Mouse (Mus musculus): ENCODE results near the gene Flcn. TPM values are rescaled to one million over a fixed set of nuclear protein-coding genes. Genes with fewer than 3 reads are reported as not detected.

Gene Flcn
- polyA plus RNA-seq, 1 experiment from 2014 or later, result 35.9 TPM

GRCm38 (mm10) chr11:59800412-59800811, 9.4 kb downstream of the Flcn start:
- peaks cover 100% of the 10 kb centered on the region for H3K36me3 ChIP-seq (ENCODE audit: control insufficient read depth, insufficient read depth, low read length)
- ATAC-seq (ENCODE audit: low FRiP score, low TSS enrichment), result no peak
- no peaks in the 10 kb centered on the region for H3K27me3 ChIP-seq (ENCODE audit: control insufficient read depth, insufficient read depth, low read length)

GRCm38 (mm10) chr11:59793390-59793789, 16.4 kb downstream of the Flcn start:
- no peak overlapping the region for H3K4me3 ChIP-seq (replicated peaks; ENCODE audit: low read depth, low read length)
- WGBS, result 89% methylated on average over 6 of the region's 6 CpGs
- DNase-seq, result no peak
- no peak for ATAC-seq (ENCODE audit: low FRiP score, low TSS enrichment)
- no peaks in the 10 kb centered on the region for H3K27me3 ChIP-seq (ENCODE audit: control insufficient read depth, insufficient read depth, low read length)
- H3K4me2 ChIP-seq (ENCODE audit: low read length), result no peak overlapping the region
- no peak overlapping the region for H3K27ac ChIP-seq (replicated peaks; ENCODE audit: low read depth, low read length)
- peaks cover 74% of the 10 kb centered on the region for H3K36me3 ChIP-seq (ENCODE audit: control insufficient read depth, insufficient read depth, low read length)
- no peaks in the 10 kb centered on the region for H3K9me3 ChIP-seq (ENCODE audit: control insufficient read depth, low read length)
- H3K4me1 ChIP-seq (ENCODE audit: control insufficient read depth, insufficient read depth, low read length), result no peaks in the 10 kb centered on the region
- H3K9ac ChIP-seq (replicated peaks; ENCODE audit: low read length), result no peak overlapping the region

More at GRCm38 (mm10) chr11:59800412-59800811, 9.4 kb downstream of the Flcn start:
- Histone ChIP-seq H3K4me1 (ENCODE audit: control insufficient read depth, insufficient read depth, low read length) (no peaks in the 10 kb centered on the region), H3K4me3 (replicated peaks; ENCODE audit: low read depth, low read length) (no peak overlapping the region), H3K27ac (replicated peaks; ENCODE audit: low read depth, low read length) (no peak overlapping the region), H3K9ac (replicated peaks; ENCODE audit: low read length) (no peak overlapping the region), H3K4me2 (ENCODE audit: low read length) (no peak overlapping the region), H3K9me3 (ENCODE audit: control insufficient read depth, low read length) (no peaks in the 10 kb centered on the region)
- no peak for DNase-seq
- WGBS, result 94% methylated on average over 10 of the region's 10 CpGs

GRCm38 (mm10) chr11:59789311-59789710, 20.5 kb downstream of the Flcn start:
- Histone ChIP-seq H3K4me1 (ENCODE audit: control insufficient read depth, insufficient read depth, low read length) (peaks cover 10% of the 10 kb centered on the region; the same call in 1 of the 2 replicates), H3K4me3 (replicated peaks; ENCODE audit: low read depth, low read length) (no peak overlapping the region), H3K27me3 (ENCODE audit: control insufficient read depth, insufficient read depth, low read length) (no peaks in the 10 kb centered on the region), H3K27ac (replicated peaks; ENCODE audit: low read depth, low read length) (no peak overlapping the region), H3K9me3 (ENCODE audit: control insufficient read depth, low read length) (no peaks in the 10 kb centered on the region), H3K4me2 (ENCODE audit: low read length) (no peak overlapping the region), H3K9ac (replicated peaks; ENCODE audit: low read length) (no peak overlapping the region), H3K36me3 (ENCODE audit: control insufficient read depth, insufficient read depth, low read length) (peaks cover 33% of the 10 kb centered on the region)
- DNase-seq (no peak), ATAC-seq (ENCODE audit: low FRiP score, low TSS enrichment) (no peak)
- WGBS, result 95% methylated on average over 1 of the region's 1 CpGs

GRCm38 (mm10) chr11:59787199-59787781, 22.5 kb downstream of the Flcn start, which contains the start of gene Pld6:
TSS of gene Pld6 (minus strand) at chr11:59787645.
- Histone ChIP-seq H3K27me3 (ENCODE audit: control insufficient read depth, insufficient read depth, low read length) (no peaks in the 10 kb centered on the region), H3K27ac (replicated peaks; ENCODE audit: low read depth, low read length) (no peak within 1 kb of the TSS), H3K9ac (replicated peaks; ENCODE audit: low read length) (peak within 1 kb of the TSS; percentile 51), H3K4me1 (ENCODE audit: control insufficient read depth, insufficient read depth, low read length) (peaks cover 10% of the 10 kb centered on the region; the same call in 1 of the 2 replicates), H3K36me3 (ENCODE audit: control insufficient read depth, insufficient read depth, low read length) (peaks cover 13% of the 10 kb centered on the region), H3K9me3 (ENCODE audit: control insufficient read depth, low read length) (no peaks in the 10 kb centered on the region), H3K4me2 (ENCODE audit: low read length) (peak within 1 kb of the TSS; percentile 83), H3K4me3 (replicated peaks; ENCODE audit: low read depth, low read length) (peak within 1 kb of the TSS; percentile 42)
- DNase-seq, result peak; percentile 73
- peak; percentile 24 for ATAC-seq (ENCODE audit: low FRiP score, low TSS enrichment)
- 2% methylated on average over 51 of the region's 51 CpGs for WGBS

- ATAC-seq (ENCODE audit: low FRiP score, low TSS enrichment) (no peak), DNase-seq (peak; percentile 6)
- Histone ChIP-seq H3K4me1 (ENCODE audit: control insufficient read depth, insufficient read depth, low read length) (peaks cover 10% of the 10 kb centered on the region; the same call in 1 of the 2 replicates), H3K27me3 (ENCODE audit: control insufficient read depth, insufficient read depth, low read length) (no peaks in the 10 kb centered on the region), H3K4me3 (replicated peaks; ENCODE audit: low read depth, low read length) (peak overlapping the region; percentile 42), H3K9me3 (ENCODE audit: control insufficient read depth, low read length) (no peaks in the 10 kb centered on the region), H3K27ac (replicated peaks; ENCODE audit: low read depth, low read length) (no peak overlapping the region), H3K4me2 (ENCODE audit: low read length) (peak overlapping the region; percentile 83), H3K36me3 (ENCODE audit: control insufficient read depth, insufficient read depth, low read length) (peaks cover 6% of the 10 kb centered on the region), H3K9ac (replicated peaks; ENCODE audit: low read length) (peak overlapping the region; percentile 51)
- 54% methylated on average over 15 of the region's 15 CpGs for WGBS
Measured at GRCm38 (mm10) chr11:59786444-59787198, 23.2 kb downstream of the Flcn start.

GRCm38 (mm10) chr11:59783591-59783990, 26.2 kb downstream of the Flcn start:
- Histone ChIP-seq H3K27me3 (ENCODE audit: control insufficient read depth, insufficient read depth, low read length) (no peaks in the 10 kb centered on the region), H3K4me2 (ENCODE audit: low read length) (no peak overlapping the region), H3K36me3 (ENCODE audit: control insufficient read depth, insufficient read depth, low read length) (peaks cover 7% of the 10 kb centered on the region; the same call in 1 of the 2 replicates), H3K4me1 (ENCODE audit: control insufficient read depth, insufficient read depth, low read length) (peaks cover 10% of the 10 kb centered on the region; the same call in 1 of the 2 replicates), H3K9me3 (ENCODE audit: control insufficient read depth, low read length) (no peaks in the 10 kb centered on the region), H3K9ac (replicated peaks; ENCODE audit: low read length) (no peak overlapping the region), H3K27ac (replicated peaks; ENCODE audit: low read depth, low read length) (no peak overlapping the region), H3K4me3 (replicated peaks; ENCODE audit: low read depth, low read length) (no peak overlapping the region)
- ATAC-seq (ENCODE audit: low FRiP score, low TSS enrichment), result no peak
- 89% methylated on average over 6 of the region's 6 CpGs for WGBS
- no peak for DNase-seq

GRCm38 (mm10) chr11:59782091-59782590, 27.7 kb downstream of the Flcn start:
- peak; percentile 3 for DNase-seq
- no peak for ATAC-seq (ENCODE audit: low FRiP score, low TSS enrichment)
- H3K4me1 ChIP-seq (ENCODE audit: control insufficient read depth, insufficient read depth, low read length), result peaks cover 5% of the 10 kb centered on the region; the same call in 1 of the 2 replicates
- no peak overlapping the region for H3K4me3 ChIP-seq (replicated peaks; ENCODE audit: low read depth, low read length)
- H3K9ac ChIP-seq (replicated peaks; ENCODE audit: low read length), result no peak overlapping the region
- no peak overlapping the region for H3K27ac ChIP-seq (replicated peaks; ENCODE audit: low read depth, low read length)
- H3K9me3 ChIP-seq (ENCODE audit: control insufficient read depth, low read length), result no peaks in the 10 kb centered on the region
- WGBS, result 55% methylated on average over 7 of the region's 7 CpGs
- peaks cover 15% of the 10 kb centered on the region for H3K36me3 ChIP-seq (ENCODE audit: control insufficient read depth, insufficient read depth, low read length)
- H3K27me3 ChIP-seq (ENCODE audit: control insufficient read depth, insufficient read depth, low read length), result no peaks in the 10 kb centered on the region
- H3K4me2 ChIP-seq (ENCODE audit: low read length), result no peak overlapping the region

- Histone ChIP-seq H3K27me3 (ENCODE audit: control insufficient read depth, insufficient read depth, low read length) (no peaks in the 10 kb centered on the region), H3K9me3 (ENCODE audit: control insufficient read depth, low read length) (no peaks in the 10 kb centered on the region), H3K27ac (replicated peaks; ENCODE audit: low read depth, low read length) (no peak overlapping the region), H3K9ac (replicated peaks; ENCODE audit: low read length) (no peak overlapping the region), H3K36me3 (ENCODE audit: control insufficient read depth, insufficient read depth, low read length) (peaks cover 34% of the 10 kb centered on the region), H3K4me2 (ENCODE audit: low read length) (no peak overlapping the region), H3K4me3 (replicated peaks; ENCODE audit: low read depth, low read length) (no peak overlapping the region), H3K4me1 (ENCODE audit: control insufficient read depth, insufficient read depth, low read length) (no peaks in the 10 kb centered on the region)
- no peak for ATAC-seq (ENCODE audit: low FRiP score, low TSS enrichment)
- DNase-seq, result no peak
- 87% methylated on average over 4 of the region's 4 CpGs for WGBS
Measured at GRCm38 (mm10) chr11:59780241-59780640, 29.6 kb downstream of the Flcn start.
